Mouse (Mus musculus) adipocyte (in vitro differentiated cells): ENCODE measurements around the gene S100g.

Experiments
- DNase-seq: peaks from one replicate; pipeline ENCODE4 v3.0.0-alpha.2; 2016; ENCODE audit warnings: low spot score

S100g gene

GRCm38 (mm10) chrX:162964383-162964782 lies at the start of gene S100g:
Gene S100g (minus strand): TSS chrX:162964599.
- DNase-seq, result peak; percentile 12

- no peak for DNase-seq
These were observed 27.7 kb upstream of the S100g start for GRCm38 (mm10) chrX:162992121-162992520.

- no peak for DNase-seq
These were observed 27.0 kb upstream of the S100g start for GRCm38 (mm10) chrX:162991396-162991795.

- peak; percentile 21 for DNase-seq
These were observed 22.6 kb upstream of the S100g start for GRCm38 (mm10) chrX:162986876-162987495.

GRCm38 (mm10) chrX:162976194-162976593 lies 11.8 kb upstream of the S100g start:
- DNase-seq, result no peak

GRCm38 (mm10) chrX:162967456-162967855 lies 3.1 kb upstream of the S100g start:
- no peak for DNase-seq

GRCm38 (mm10) chrX:162963840-162964239 lies 559 bp downstream of the S100g start:
- no peak for DNase-seq

- no peak for DNase-seq
These were observed 6.5 kb downstream of the S100g start for GRCm38 (mm10) chrX:162957921-162958320.

GRCm38 (mm10) chrX:162949811-162950439 lies 14.5 kb downstream of the S100g start:
- DNase-seq, result peak; percentile 63

- DNase-seq, result no peak
These were observed 22.4 kb downstream of the S100g start for GRCm38 (mm10) chrX:162942027-162942426.

GRCm38 (mm10) chrX:162931467-162931866 lies 32.9 kb downstream of the S100g start:
- DNase-seq, result no peak

GRCm38 (mm10) chrX:162921487-162922125 lies 42.8 kb downstream of the S100g start:
- peak; percentile 7 for DNase-seq

GRCm38 (mm10) chrX:162915697-162916096 lies 48.7 kb downstream of the S100g start:
- DNase-seq, result peak; percentile 62

GRCm38 (mm10) chrX:162913651-162914050 lies 50.7 kb downstream of the S100g start:
- DNase-seq, result no peak
